Mouse (Mus musculus) brain, adult 2 months (tissue): Measurements from ENCODE around the gene Ankrd28.

Source experiments
- DNase-seq: peaks from one replicate; pipeline ENCODE4 v3.0.0; 2011; ENCODE audit warnings: low read depth, low spot score

Gene Ankrd28

DNA sequence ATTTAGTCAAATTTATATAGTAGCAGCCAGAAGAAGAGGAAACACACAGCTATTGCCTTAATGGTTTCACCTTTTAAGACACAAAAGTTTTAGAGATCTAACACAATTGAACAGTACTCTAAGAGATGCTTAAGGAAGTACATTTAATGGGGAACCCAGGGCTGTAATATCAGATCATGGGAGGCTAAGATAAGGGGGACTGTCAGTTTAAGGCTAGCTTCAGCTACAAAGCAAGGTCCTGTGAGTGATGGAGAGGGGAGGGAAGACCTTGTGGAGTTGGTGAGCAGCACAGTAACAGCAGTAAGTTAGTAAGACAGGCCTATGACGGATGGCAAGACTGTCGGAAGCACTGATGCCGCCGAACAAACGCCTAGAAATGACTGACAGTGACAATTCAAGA is 113.1 kb downstream of the Ankrd28 start:
- DNase-seq, result no peak

DNA sequence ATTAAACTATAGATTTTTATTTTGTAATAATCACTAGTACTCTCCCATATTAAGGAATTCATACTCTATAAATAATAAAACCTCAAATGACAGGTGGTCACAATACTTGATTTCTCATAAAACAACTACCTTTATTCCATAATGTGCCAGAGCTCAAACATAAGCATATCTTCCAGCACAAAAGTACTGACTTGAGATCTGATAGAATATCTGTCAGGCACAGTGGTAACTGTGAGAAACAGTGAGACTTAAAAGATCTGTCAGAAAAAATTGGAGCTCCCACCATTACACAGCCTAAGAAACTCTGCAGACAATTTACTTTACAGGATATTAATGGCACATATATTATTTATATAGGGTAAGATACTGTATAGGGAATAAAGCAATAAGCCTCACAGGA is 114.8 kb downstream of the Ankrd28 start:
- DNase-seq, result no peak

DNA sequence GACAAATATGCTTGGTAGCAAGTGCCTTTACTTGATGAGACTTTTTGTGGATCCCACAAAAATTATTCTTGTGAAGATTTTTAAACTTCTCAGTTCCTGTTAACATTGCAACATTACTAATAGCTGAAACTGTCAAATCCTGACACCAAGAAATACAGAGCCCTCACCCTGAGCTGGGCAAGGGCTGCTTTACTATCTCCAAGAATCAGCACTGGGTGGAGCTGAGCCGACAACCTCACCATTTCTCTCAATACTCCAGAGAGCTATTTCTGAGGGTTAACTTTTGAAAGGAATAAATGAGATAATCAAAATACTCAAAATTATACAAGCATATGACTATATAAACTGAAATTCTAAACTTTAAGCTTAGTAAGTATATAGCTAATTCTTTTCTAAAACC is 121.1 kb downstream of the Ankrd28 start:
- no peak for DNase-seq

DNA sequence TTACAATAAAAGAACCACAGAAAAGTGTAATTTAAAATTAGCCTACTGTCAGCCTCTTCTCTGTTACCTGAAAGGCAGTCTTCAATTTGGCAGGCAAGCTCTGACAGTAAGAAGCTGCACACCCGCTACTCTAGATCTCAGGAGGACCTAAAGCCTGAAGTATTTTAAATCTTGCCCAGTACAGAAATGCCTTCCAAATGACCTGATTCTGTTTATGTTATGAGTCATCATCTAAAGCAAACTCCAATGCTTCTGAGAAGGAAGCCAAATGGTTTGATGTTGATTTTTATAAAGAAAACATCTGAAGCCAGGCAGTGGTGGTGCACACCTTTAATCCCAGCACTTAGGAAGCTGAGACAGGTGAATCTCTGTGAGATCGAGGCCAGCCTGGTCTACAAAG is 130.1 kb downstream of the Ankrd28 start:
- DNase-seq, result peak; percentile 33

DNA sequence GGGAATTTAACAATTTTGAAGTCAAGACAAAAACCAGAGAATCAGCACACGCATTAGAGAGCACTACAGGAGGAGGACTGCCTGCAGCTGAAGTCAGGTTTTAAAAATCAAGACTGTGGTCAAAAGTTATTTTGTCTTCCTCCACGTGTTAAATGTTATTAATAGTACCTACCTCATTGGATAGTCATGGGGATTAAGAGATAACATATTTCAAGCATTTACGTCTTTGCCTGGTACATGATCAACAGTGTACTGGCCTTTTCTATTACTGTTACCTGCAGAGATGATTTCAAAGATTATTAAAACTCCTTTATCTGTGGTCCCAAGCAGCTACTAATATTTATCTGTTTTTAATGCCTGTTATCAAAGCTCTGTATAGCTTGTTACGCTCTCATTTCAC is 132.7 kb downstream of the Ankrd28 start:
- no peak for DNase-seq

DNA sequence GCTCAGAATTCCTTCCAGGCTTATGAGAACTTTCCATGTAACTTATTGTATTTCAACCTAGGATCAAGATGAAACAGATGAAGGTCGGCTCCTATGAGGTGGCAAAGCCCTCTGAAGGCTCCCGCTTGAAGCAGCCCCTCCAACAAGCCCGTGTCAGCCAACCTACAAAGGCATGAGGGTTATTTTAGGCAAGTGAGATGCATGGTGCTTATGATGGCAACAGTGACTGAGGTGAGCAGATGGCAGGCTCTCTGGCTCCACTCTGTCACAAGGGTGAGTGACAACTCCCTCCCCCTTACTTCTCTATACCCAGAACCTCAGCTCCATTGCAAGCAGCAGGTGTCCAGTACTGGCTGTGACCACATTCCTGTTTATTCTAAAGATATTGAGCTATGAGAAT is 133.1 kb downstream of the Ankrd28 start:
- DNase-seq, result peak; percentile 93

DNA sequence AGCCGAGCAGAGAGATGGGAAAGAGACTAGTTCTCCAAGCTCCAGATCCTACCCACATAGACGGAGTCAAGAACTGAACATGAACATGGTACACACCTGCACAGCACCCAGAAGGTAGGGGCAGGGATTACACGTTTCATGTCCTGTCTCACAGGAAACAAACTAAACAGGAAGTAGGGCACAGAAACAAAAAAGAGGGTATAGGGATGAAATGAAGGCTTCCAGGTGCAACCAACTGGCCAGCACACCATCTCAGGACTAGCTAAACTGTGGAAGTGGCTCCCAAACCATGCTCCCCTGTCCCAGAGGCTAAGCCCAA is 133.5 kb downstream of the Ankrd28 start:
- no peak for DNase-seq

DNA sequence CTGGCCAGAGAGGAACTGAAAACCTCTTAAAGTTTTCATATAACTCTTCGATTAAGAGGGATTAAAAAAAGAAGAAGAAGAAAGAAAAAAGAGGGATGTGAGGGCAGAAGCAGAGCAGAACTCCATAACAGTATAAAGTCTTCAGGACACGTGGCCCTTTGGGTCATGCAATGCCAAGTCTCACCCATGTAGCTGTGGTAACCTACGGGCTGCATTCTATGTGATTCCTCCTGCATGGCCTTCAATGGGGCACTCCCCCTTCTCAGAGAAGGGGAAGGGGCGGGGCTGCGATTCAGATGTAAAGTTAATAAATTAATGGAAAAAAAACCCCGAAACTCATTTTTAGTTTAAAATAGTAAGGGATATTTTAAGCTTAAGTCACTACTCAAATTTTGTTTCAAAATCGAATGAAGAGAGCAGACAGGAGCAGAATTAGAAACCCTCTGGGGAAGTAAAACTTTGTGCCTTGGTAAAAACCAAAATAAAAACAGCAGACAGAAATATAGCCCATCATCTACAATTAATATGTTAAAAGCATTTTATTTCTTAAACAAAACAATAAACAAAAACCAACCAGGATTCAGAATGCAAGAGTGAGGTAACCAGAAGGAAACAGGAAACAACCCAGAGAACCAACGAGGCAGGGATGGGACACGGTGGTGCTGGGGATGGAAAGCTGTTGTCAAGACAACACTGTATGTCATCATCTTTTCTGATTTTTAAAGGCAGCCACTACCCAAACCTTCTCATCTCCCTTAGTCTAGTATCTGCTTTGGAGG is 134.1 kb downstream of the Ankrd28 start:
- no peak for DNase-seq

DNA sequence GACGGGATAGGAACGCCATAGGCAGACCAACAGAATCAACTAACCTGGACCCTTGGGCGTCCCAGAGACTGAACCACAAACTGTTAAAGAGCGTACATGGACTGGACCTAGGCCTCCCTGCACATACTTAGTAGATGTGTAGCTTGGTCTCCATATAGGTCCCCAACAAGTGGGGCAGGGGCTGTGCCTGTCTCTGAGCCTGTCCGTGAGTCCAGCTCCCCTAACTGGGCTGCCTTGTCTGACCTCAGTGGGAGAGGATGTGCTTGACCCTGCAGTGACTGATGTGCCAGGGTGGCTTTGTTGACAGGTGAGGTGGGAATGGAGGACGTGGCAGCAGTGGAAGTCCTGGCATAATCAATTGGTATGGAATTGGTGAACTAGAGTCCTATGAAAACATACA is 137.9 kb downstream of the Ankrd28 start:
- no peak for DNase-seq

DNA sequence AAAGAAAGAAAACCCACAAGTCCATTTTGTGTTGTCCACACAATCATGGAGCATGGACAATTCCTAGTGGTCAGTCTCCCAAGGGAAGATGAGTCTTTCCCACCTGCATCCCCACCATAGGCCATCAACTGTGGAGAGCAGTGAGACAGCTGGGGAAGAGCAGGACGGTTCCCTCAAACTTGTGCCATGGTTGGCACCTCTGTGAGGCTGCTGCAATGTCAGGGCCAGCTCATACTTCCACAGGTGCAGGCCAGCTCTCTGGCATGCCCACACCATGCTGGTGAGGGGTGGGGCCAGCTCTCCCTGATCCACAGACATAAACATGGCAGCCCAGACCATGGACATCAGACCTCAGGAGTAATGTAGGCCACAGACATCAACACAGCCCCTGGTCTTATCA is 144.2 kb downstream of the Ankrd28 start:
- DNase-seq, result no peak

DNA sequence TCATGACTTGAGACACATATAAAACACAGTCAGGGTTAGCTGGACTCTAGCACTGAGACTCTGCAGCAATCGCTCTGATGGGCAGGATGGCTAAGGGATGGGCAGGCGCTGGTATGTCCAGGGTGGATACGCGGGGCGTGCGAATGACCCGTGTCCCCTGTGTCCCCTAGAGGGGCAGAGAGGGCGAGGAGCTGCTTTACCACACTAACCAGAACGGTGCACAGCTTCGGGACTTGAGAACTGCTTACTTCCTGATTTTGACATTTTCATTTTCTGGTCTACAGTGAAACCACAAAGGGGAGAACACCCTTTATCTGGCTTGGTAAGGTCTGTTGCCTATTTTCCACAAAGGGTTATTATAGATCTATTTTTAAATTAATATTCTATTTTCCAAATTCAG is 144.8 kb downstream of the Ankrd28 start:
- no peak for DNase-seq

DNA sequence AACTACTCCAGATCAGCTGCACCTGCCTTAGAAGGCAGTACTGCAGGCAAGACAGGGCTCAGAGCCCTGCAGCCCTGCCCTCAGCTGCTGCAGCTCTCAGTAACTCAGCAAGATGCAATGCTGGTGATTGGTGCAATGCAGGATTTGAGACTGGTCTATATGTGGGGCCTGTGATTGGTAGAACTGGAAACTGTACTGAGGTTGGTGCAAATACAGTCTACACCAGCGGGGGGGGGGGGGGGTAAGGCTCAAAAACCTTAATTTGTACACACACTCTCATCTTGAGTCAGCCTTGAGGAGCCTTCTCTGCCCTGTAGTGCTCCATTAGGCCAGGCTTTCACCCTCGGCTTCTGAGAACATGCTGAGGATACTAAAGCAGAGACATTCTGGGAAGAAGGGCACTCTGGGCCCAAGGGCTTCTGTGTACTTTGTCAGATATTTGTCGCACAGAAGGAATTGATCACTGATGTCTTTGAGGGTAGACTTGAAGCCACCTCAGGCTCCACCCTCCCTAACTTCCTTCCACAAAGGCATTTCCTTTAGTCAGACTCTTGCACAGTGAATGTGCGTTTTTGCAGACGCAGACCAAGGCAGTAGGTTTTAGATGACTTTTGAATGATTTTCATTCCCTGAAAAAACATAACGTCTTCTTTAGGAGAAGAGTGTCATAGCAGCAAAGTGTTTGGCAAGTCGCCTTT is 146.0 kb downstream of the Ankrd28 start:
- DNase-seq, result no peak

DNA sequence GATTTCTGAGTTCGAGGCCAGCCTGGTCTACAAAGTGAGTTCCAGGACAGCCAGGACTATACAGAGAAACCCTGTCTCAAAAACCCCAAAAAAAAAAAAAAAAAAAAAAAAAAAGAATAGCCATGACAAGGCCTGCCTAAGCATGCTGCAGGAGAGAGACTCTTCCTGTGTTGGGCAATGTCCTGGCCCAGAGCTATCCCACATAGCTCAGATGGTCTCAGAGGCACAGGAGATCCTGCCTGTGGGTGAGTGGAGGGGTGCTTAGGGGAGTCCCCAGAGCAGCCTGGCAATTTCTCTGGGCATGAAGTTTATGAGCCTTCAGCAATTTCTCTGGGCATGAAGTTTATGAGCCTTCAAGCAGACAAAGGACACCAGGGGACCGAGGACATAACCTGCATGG is 146.8 kb downstream of the Ankrd28 start:
- no peak for DNase-seq

DNA sequence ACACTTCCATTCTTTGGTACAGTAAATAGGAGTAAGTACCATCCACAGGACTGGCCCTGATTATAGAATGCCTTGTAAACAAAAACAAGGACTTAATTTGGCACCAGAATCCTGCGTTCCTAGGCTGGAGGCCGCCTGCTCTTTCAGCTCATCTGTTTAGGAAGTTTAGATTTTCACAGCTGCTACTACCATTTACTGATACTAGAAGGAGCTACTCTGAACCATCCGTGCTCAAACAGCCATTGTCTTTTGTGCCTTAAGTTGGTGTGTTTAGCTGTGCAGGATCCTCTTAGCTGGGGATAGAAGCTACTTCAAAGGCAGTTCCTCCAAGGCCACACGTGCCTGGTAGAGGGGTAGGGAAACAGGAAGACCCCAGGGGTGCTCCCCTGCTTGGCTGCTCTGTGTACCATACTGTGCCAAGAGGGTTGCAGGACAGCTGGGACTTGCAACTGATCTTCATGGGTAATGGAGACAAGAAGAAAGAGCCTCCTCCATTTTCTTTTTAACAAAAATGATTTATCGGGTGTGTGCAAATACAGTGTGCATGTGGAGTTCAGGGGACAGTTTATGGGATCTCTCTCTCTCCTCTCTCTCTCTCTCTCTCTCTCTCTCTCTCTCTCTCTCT is 148.4 kb downstream of the Ankrd28 start:
- no peak for DNase-seq

DNA sequence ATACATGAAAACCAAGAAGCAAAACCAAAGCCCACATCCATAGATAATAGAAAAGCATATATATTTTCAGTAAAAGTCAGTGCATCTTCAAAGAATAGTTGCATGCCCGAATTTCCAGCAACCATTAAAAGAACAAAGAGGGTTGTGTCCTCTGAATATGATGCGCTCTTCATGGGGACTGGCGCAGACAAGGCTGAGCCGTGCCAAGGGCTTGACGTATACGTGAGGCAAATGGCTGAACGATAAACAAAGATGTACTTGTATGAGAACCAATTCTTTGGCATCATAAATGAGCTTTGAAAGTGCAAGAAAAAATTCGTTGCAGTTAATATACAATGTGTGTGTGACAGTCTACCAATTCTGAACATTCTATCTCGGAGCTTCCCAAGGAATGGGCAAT is 149.2 kb downstream of the Ankrd28 start:
- peak; percentile 82 for DNase-seq

DNA sequence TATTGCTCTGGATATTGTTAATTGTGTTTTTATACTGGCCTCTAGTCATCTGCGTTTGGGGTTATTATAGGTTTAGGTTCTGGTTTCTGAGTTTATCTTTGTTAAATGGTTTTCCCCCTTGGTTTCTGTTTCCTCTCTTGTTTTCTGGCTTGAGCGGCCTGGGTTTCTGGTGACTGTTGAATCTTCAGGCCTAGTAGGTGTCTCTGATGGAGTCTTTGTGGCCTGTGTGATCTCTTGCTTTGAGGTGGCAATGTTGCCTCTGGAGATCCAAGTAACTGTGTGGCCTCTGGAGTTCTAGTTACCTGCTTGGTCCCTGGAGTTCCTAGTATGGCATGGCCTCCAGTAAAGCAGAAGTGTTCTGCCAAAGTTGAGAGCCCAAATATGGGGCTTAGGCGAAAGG is 149.8 kb downstream of the Ankrd28 start:
- DNase-seq, result no peak

DNA sequence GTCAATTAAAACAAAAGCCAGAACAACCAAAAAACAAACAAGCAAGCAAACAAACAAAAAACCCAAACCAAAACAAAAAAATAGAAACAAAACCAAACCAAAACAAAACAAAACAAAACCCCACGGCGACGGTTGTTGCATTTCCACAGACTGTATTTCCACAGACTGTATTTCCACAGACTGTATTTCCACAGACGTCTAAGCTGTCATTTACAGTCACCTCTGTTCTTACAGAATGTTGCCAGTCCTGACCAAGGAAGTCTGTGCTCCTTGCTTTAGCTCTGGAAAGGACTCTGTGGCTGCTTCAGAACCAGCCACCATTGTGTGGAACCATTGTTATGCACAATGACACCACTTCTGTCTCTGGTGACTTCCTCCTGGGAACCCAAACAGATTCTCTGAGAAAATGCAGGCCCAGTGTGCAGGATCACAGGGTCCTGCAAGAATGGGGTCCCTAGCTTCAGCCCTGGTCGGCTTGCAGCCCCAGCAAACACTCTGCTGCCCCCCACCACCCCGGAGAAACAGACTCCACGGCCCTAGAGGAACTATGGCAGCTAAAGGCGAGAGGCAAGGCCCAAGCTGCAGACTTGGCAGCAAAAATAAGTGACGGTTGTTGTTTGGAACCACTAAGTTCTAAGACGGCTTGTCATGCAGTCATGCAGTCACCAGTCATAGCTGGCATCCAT is 158.7 kb downstream of the Ankrd28 start:
- DNase-seq, result no peak

DNA sequence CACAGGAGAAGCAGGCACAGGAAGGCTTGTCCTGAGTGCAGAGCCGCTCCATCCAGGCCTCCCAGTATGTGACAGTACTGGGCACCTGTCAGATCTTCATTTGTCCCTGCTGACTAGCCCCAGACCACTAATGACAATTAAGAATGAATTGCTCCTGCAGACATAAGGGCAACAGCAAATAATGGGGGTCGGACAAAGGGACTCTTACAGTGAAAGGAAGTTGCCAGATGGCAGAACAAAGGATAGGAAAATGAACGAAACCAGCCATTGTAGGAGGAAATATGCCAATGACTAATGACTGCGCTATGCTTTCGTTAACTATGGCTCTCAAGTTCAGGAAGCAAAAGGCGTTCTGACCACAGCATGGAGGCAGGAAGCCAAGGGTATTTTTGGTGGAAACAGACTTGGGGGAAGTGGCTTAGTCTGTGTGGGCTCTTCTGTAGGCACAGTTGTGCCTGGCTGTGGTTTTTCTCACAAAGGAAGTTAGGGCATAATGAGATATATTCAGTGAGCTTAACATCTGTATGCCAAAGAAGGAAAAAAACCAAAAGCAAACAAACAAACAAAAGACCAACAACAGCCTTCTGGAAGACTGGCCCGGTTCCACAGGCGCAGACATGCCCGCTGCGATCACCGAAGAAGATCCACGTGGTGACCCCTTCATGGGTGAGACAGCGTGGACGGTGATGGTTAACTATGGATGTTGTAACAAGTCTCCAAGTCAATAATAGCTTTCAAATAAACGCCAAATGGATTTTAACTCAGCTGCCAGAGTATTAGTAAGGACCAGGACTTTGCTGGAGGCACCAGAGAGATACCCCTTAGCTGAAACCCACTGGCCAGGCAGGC is 160.6 kb downstream of the Ankrd28 start:
- DNase-seq, result peak; percentile 80

DNA sequence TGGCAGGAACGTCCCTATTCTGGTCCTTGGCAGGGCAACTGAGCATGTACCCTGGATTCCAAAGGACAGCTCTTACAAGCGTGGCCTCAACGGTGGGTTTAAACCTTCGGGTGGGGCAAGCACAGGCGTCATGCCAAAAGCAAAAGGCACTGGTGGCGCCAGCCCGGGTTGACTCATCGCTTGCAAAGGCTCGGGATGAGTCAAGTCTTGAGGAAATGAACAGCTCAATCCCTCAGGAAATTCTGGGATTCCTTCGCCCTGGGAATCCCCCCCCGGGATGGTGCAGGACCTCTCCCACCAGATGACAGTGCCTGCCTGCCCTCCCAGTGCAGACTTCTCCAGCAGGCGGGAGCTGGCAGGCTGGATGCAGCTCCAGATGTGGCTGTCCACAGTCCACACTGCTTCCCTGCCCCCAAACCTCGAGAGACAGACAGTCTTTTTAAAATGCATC is 161.3 kb downstream of the Ankrd28 start:
- peak; percentile 82 for DNase-seq

DNA sequence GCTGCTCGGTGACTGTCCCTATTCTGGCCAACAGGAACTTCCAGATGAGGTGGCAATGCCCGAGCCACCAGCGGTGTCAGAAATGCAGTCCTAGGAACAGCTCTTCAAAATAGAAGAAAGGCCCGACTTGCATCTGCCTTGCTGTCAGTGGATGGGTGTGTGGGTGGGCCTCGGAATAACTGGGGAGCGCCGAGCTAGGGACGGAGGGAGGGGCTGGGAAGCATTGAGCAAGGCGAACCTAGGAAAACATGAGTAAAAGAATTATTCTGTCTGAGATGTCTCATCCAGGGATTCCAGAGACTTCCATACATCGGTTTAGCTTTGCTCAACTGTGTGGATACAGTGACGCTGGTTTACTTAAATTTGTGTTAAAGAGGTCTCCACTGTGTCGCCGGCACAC is 162.1 kb downstream of the Ankrd28 start:
- peak; percentile 85 for DNase-seq

DNA sequence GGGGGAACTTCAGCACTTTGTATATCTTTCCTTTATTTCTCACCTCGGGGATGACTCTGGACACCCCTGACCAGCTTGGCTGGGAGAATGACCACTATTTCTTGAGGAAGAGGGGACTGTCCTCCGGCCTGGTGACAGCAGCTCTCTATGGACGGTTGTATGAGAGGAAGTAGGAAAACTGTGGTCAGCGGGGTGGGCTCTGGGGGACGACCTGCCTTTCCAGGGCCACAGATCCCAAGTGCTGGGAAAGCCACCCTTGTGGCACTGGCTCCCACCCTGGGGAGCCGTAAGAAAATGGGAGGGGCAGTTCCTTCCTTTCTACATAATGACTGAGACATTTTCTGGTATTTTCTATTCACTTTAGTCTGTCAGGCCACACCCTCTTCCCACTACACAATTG is 162.7 kb downstream of the Ankrd28 start:
- no peak for DNase-seq
